ENCODE assay signal across 26 mouse cellular contexts in genomic region chr5:47508689-47509301, GRCm38 (mm10).
DNase-seq lines count a peak whose midpoint lies in the region; ATAC-seq and TF ChIP-seq lines count a peak whose summit lies in the region.
"Had no signal": no experiment of that assay in that cellular context is flagged by ENCODE, and none has a peak within 500 bp of the region (broad histone marks: within the 10 kb centered on the region; RNA-seq: fewer than 3 reads in every experiment).

No protein-coding gene starts in this region.

- no peaks in the 10 kb centered on the region for H3K27me3 ChIP-seq in lung, embryonic 15.5 days
- H3K27me3 ChIP-seq in heart, adult 2 months (ENCODE audit: control insufficient read depth, insufficient read depth, low read length) = no peaks in the 10 kb centered on the region
- H3K27me3 ChIP-seq: hindbrain, embryonic 15.5 days; limb, embryonic 15.5 days; liver, embryonic 13.5 days; midbrain, embryonic 15.5 days had no signal

- WGBS in lung, embryonic 15.5 days = 43% methylated on average over 4 of the region's 4 CpGs
- WGBS in heart, adult 2 months = 79% methylated on average over 4 of the region's 4 CpGs

- no peak for TF ChIP-seq POLR2A in heart, adult 2 months (IDR thresholded peaks at IDR 0.05; ENCODE audit: insufficient read depth, low read depth, low read length)

- no peak for TF ChIP-seq CTCF in heart, adult 2 months (IDR thresholded peaks at IDR 0.05)

- no peak overlapping the region for H3K9ac ChIP-seq in lung, embryonic 15.5 days
- H3K9ac ChIP-seq in heart, adult 2 months (ENCODE audit: low read depth, low read length) = no peak overlapping the region
- H3K9ac ChIP-seq: hindbrain, embryonic 15.5 days; limb, embryonic 15.5 days; liver, embryonic 13.5 days; midbrain, embryonic 15.5 days had no signal

- H3K36me3 ChIP-seq in lung, embryonic 15.5 days = no peaks in the 10 kb centered on the region
- H3K36me3 ChIP-seq in heart, adult 2 months (ENCODE audit: control insufficient read depth, insufficient read depth, low read length) = no peaks in the 10 kb centered on the region
- H3K36me3 ChIP-seq: G1E; hindbrain, embryonic 10.5 days; hindbrain, embryonic 15.5 days; limb, embryonic 10.5 days; limb, embryonic 15.5 days; liver, embryonic 13.5 days; midbrain, embryonic 15.5 days had no signal

- intact Hi-C loops in heart, adult 2 months (cut with DNase I) = no loop called here

- no peak overlapping the region for H3K4me3 ChIP-seq in lung, embryonic 15.5 days
- H3K4me3 ChIP-seq in heart, adult 2 months = no peak overlapping the region
- H3K4me3 ChIP-seq: hindbrain, embryonic 10.5 days; hindbrain, embryonic 15.5 days; limb, embryonic 10.5 days; limb, embryonic 15.5 days; liver, embryonic 13.5 days; midbrain, embryonic 15.5 days had no signal

- no peak for TF ChIP-seq EP300 in heart, adult 2 months (IDR thresholded peaks at IDR 0.05; ENCODE audit: insufficient read depth, low read depth, low read length)

- DNase-seq in lung, postnatal 10 days = no peak
- DNase-seq in adipocyte (ENCODE audit: low spot score) = peak; percentile 24
- DNase-seq in lung, postnatal 14 days = peak; percentile 2
- DNase-seq in cerebellum, adult 9-11 months = no peak
- DNase-seq in heart, adult 2 months = no peak
- DNase-seq in urinary bladder, postnatal 10 days (ENCODE audit: low spot score) = no peak
- DNase-seq: adrenal gland, postnatal 25 days; cerebellum, adult 18-20 months; cerebellum, postnatal 14 days; gastrocnemius, postnatal 10 days; heart, postnatal 14 days; kidney, adult 11 months; kidney, postnatal 4 days; liver, embryonic 13.5 days; right cerebral cortex, postnatal 25 days; thymus, postnatal 14 days had no signal

- H3K9me3 ChIP-seq in lung, embryonic 15.5 days = no peaks in the 10 kb centered on the region
- H3K9me3 ChIP-seq: G1E; hindbrain, embryonic 10.5 days; hindbrain, embryonic 15.5 days; limb, embryonic 10.5 days; limb, embryonic 15.5 days; liver, embryonic 13.5 days; midbrain, embryonic 15.5 days had no signal

- 0 out of 2 replicates have a peak, but pooled peaks cover 4% of the 10 kb centered on the region for H3K4me1 ChIP-seq in lung, embryonic 15.5 days
- no peaks in the 10 kb centered on the region for H3K4me1 ChIP-seq in heart, adult 2 months (ENCODE audit: control insufficient read depth, insufficient read depth, low read length)
- H3K4me1 ChIP-seq: hindbrain, embryonic 10.5 days; hindbrain, embryonic 15.5 days; limb, embryonic 10.5 days; limb, embryonic 15.5 days; liver, embryonic 13.5 days; midbrain, embryonic 15.5 days had no signal

- no peak overlapping the region for H3K4me2 ChIP-seq in lung, embryonic 15.5 days
- H3K4me2 ChIP-seq: hindbrain, embryonic 15.5 days; limb, embryonic 15.5 days; liver, embryonic 13.5 days; midbrain, embryonic 15.5 days had no signal

- ATAC-seq in lung, embryonic 15.5 days (ENCODE audit: borderline replicate concordance, extremely low read depth, low FRiP score, low TSS enrichment) = no peak; the same call in 1 of the 2 replicates
- ATAC-seq: forebrain, embryonic 16.5 days; inflammation-experienced regulatory T-cells, adult 6 months; midbrain, embryonic 15.5 days had no signal

- H3K79me2 ChIP-seq in heart, adult 2 months (replicated peaks; ENCODE audit: control insufficient read depth, insufficient read depth, low read length) = no peaks in the 10 kb centered on the region

- peak overlapping the region; percentile 44 for H3K27ac ChIP-seq in lung, embryonic 15.5 days
- no peak overlapping the region for H3K27ac ChIP-seq in heart, adult 2 months
- H3K27ac ChIP-seq: hindbrain, embryonic 10.5 days; hindbrain, embryonic 15.5 days; limb, embryonic 10.5 days; limb, embryonic 15.5 days; liver, embryonic 13.5 days; macrophage; midbrain, embryonic 15.5 days had no signal

Comparison
In these comparisons a context has a peak if more than half of its experiments do, and no peak if none do; other contexts are left out.
1. DNase-seq: peak in adipocyte (single experiment) and lung, postnatal 14 days (single experiment); none in lung, postnatal 10 days (single experiment), cerebellum, adult 9-11 months (single experiment), heart, adult 2 months (0 of 2) and urinary bladder, postnatal 10 days (single experiment).